Mouse (Mus musculus) liver, embryonic 14.5 days (tissue): ENCODE measurements at regions not wholly inside any gene's neighbourhood (a gene's known extent, or its start where the extent isn't known, plus 50 kb on each side); places are given as distances from the start of the nearest gene placed in this dataset.

ENCODE experiments used
- CTCF ChIP-seq: IDR thresholded peaks from 2 replicates; pipeline ENCODE4 v1.5.1; 2016; ENCODE audit warnings: antibody characterized with exemption, low read depth, control low read depth
- EP300 ChIP-seq: IDR thresholded peaks from 2 replicates; pipeline ENCODE4 v1.6.1; 2016; ENCODE audit warnings: antibody characterized with exemption, low read depth

DNA sequence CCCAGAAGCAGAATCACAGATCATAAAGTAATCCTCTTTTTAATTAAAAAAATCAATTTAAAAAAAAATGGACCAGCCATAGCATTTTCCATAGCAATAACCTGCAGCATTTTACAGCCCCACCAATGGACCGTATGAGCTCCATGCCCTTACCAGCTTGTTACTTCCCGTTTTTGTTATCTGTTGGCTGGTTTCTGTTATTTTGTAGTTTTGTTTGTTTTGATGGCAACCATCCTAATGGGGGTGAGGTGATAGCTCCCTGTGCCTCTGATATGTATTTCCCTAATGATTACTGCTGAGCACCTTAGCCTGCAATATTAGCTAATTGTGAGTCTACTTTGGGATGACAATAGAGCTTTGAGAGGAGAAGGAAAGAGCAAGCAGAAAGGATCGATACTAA is 504.1 kb upstream of the Adam5 start:
- TF ChIP-seq CTCF (no peak), EP300 (no peak)
